Mouse (Mus musculus): ENCODE measurements around the gene Clip4.
"Not testable (repeated sequence)": the region's sequence is repeated elsewhere in the genome, so short reads cannot be mapped to it uniquely, and the experiment has no call there.

Gene Clip4

GRCm38 (mm10) chr17:71768173-71768572, at the start of gene Clip4:
Clip4 (plus strand) TSS chr17:71768473.
- DNase-seq (ENCODE audit: low spot score): not testable (repeated sequence)

- DNase-seq (ENCODE audit: low spot score): no peak
These were observed 47.8 kb upstream of the Clip4 start for GRCm38 (mm10) chr17:71720434-71720833.

- peak; percentile 82 for DNase-seq (ENCODE audit: low spot score)
These were observed 47.3 kb upstream of the Clip4 start for GRCm38 (mm10) chr17:71721019-71721418.

GRCm38 (mm10) chr17:71730655-71731054, 37.6 kb upstream of the Clip4 start:
- no peak for DNase-seq (ENCODE audit: low spot score)

GRCm38 (mm10) chr17:71736442-71736841, 31.8 kb upstream of the Clip4 start:
- DNase-seq (ENCODE audit: low spot score): no peak

GRCm38 (mm10) chr17:71742156-71742555, 26.1 kb upstream of the Clip4 start:
- DNase-seq (ENCODE audit: low spot score): no peak

- no peak for DNase-seq (ENCODE audit: low spot score)
These were observed 25.3 kb upstream of the Clip4 start for GRCm38 (mm10) chr17:71742935-71743334.

- no peak for DNase-seq (ENCODE audit: low spot score)
These were observed 22.2 kb upstream of the Clip4 start for GRCm38 (mm10) chr17:71746114-71746513.

- no peak for DNase-seq (ENCODE audit: low spot score)
These were observed 20.7 kb upstream of the Clip4 start for GRCm38 (mm10) chr17:71747561-71747960.

GRCm38 (mm10) chr17:71749616-71750168, 18.6 kb upstream of the Clip4 start:
- DNase-seq (ENCODE audit: low spot score): no peak

GRCm38 (mm10) chr17:71752831-71753230, 15.4 kb upstream of the Clip4 start, which contains the start of gene Pcare:
Pcare (minus strand) TSS chr17:71752894.
- no peak for DNase-seq (ENCODE audit: low spot score)

- no peak for DNase-seq (ENCODE audit: low spot score)
These were observed 7.7 kb upstream of the Clip4 start for GRCm38 (mm10) chr17:71760536-71760935.

GRCm38 (mm10) chr17:71769564-71769963, 1.3 kb downstream of the Clip4 start:
- no peak for DNase-seq (ENCODE audit: low spot score)

- no peak for DNase-seq (ENCODE audit: low spot score)
These were observed 2.4 kb downstream of the Clip4 start for GRCm38 (mm10) chr17:71770696-71771095.

GRCm38 (mm10) chr17:71774173-71774572, 5.9 kb downstream of the Clip4 start:
- DNase-seq (ENCODE audit: low spot score): no peak

GRCm38 (mm10) chr17:71775279-71775678, 7.0 kb downstream of the Clip4 start:
- no peak for DNase-seq (ENCODE audit: low spot score)

GRCm38 (mm10) chr17:71778696-71779095, 10.4 kb downstream of the Clip4 start:
- no peak for DNase-seq (ENCODE audit: low spot score)

GRCm38 (mm10) chr17:71780490-71780889, 12.2 kb downstream of the Clip4 start:
- DNase-seq (ENCODE audit: low spot score): no peak

- no peak for DNase-seq (ENCODE audit: low spot score)
These were observed 12.7 kb downstream of the Clip4 start for GRCm38 (mm10) chr17:71780945-71781344.

- DNase-seq (ENCODE audit: low spot score): no peak
These were observed 14.0 kb downstream of the Clip4 start for GRCm38 (mm10) chr17:71782242-71782698.

- no peak for DNase-seq (ENCODE audit: low spot score)
These were observed 14.6 kb downstream of the Clip4 start for GRCm38 (mm10) chr17:71782699-71783365.

GRCm38 (mm10) chr17:71783366-71783735, 15.1 kb downstream of the Clip4 start:
- no peak for DNase-seq (ENCODE audit: low spot score)

- no peak for DNase-seq (ENCODE audit: low spot score)
These were observed 18.2 kb downstream of the Clip4 start for GRCm38 (mm10) chr17:71786456-71786855.

- DNase-seq (ENCODE audit: low spot score): no peak
These were observed 22.8 kb downstream of the Clip4 start for GRCm38 (mm10) chr17:71791109-71791508.
